Mouse (Mus musculus) neural tube, embryonic 14.5 days (tissue): ENCODE data around the gene Gm10961. TPM values are rescaled to one million over a fixed set of nuclear protein-coding genes. Genes with fewer than 3 reads are reported as not detected.

Experiments
- ATAC-seq: fragments of 200-750 bp; cut with Nextera tagmentation; 2 replicates; pipeline ENCODE4 v1.8.0; 2017; ENCODE audit warnings: low read depth, mild to moderate bottlenecking, moderate TSS enrichment, moderate library complexity
- H3K27ac ChIP-seq: fragments of 300-500 bp; sonication (generic); 2 replicates; pipeline ENCODE4 v1.5.1; 2014; ENCODE audit warnings: low read depth, mild to moderate bottlenecking, control low read depth, low read length, moderate library complexity, mixed read lengths
- H3K27me3 ChIP-seq: fragments of 300-500 bp; sonication (generic); 2 replicates; pipeline ENCODE4 v1.6.1; 2014; ENCODE audit warnings: low read length; ENCODE audit not compliant: control insufficient read depth, insufficient read depth
- H3K36me3 ChIP-seq: fragments of 300-500 bp; sonication (generic); 2 replicates; pipeline ENCODE4 v1.6.1; 2014; ENCODE audit warnings: low read length, mixed read lengths; ENCODE audit not compliant: control insufficient read depth, insufficient read depth
- H3K4me1 ChIP-seq: fragments of 300-500 bp; sonication (generic); 2 replicates; pipeline ENCODE4 v1.6.1; 2014; ENCODE audit warnings: low read length; ENCODE audit not compliant: control insufficient read depth, insufficient read depth
- H3K4me2 ChIP-seq: fragments of 300-500 bp; sonication (generic); 2 replicates; pipeline ENCODE4 v1.6.1; 2014; ENCODE audit warnings: mild to moderate bottlenecking, low read depth, low read length, control low read depth
- H3K4me3 ChIP-seq: fragments of 300-500 bp; sonication (generic); 2 replicates; pipeline ENCODE4 v1.5.1; 2014; ENCODE audit warnings: low read depth, low read length, control low read depth, mixed read lengths
- H3K9ac ChIP-seq: fragments of 300-500 bp; sonication (generic); replicated peaks from 2 replicates; pipeline ENCODE4 v1.6.1; 2014; ENCODE audit warnings: low read depth, mild to moderate bottlenecking, control low read depth, low read length, mixed read lengths
- H3K9me3 ChIP-seq: fragments of 300-500 bp; sonication (generic); 2 replicates; pipeline ENCODE4 v1.6.1; 2016; ENCODE audit warnings: low read length; ENCODE audit not compliant: control insufficient read depth
- WGBS: fragments of 180-500 bp; shearing (Covaris S2); extraction: QIAGEN DNeasy Blood & Tissue Kit; methylation state at CpG from one replicate; pipeline ENCODE4 v1.1.7; 2014; 5-methylcytosine and 5-hydroxymethylcytosine counted together
- polyA plus RNA-seq: library from polyadenylated mRNA; unstranded; fragments of >200 nt; fragmentation: Nextera tagmentation; extraction: Ambion mirVana; gene quantifications from 2 replicates; pipeline ENCODE4 v1.2.1, GENCODE M21; 2014

Gm10961 gene
- polyA plus RNA-seq, 1 experiment from 2014 or later: not detected

GRCm38 (mm10) chr3:107595264-107595937, 35.7 kb upstream of the Gm10961 start:
- Histone ChIP-seq H3K9ac (no peak overlapping the region), H3K9me3 (no peaks in the 10 kb centered on the region), H3K4me2 (peak overlapping the region; percentile 46), H3K27me3 (peaks cover 34% of the 10 kb centered on the region), H3K4me1 (peaks cover 7% of the 10 kb centered on the region), H3K36me3 (no peaks in the 10 kb centered on the region), H3K4me3 (peak overlapping the region; percentile 17; the same call in 1 of the 2 replicates), H3K27ac (no peak overlapping the region)
- no peak; the same call in 1 of the 2 replicates for ATAC-seq
- under 1% methylated on average over 46 of the region's 50 CpGs for WGBS

DNA sequence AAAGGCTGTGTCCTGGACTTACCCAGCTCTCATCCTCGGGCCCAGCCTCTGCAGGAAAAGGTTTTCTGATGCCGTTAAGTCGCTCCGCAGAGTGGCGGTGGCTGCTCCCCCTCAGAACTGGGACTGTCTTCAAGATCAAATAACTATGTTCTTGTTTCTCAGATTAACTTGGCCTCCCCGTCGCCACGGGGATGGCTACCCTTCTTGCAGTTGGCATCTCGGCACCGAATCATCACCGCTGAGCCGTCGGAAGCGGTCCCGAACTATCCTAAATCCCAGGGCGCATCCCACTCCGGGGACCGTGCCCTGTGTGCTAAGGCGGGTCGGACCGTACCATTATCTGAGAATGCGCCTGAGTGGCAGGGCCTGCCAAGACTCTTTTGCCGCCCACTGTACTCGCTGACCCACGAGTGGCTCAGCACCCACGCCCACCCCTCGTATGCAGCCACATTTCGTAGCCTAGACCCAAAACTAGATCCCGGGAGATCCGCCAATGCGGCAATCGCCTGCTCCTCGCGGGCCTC, 35.1 kb upstream of the Gm10961 start:
- Histone ChIP-seq H3K4me3 (no peak overlapping the region), H3K9ac (no peak overlapping the region), H3K9me3 (no peaks in the 10 kb centered on the region), H3K27me3 (peaks cover 34% of the 10 kb centered on the region), H3K36me3 (no peaks in the 10 kb centered on the region), H3K4me1 (peaks cover 7% of the 10 kb centered on the region), H3K4me2 (no peak overlapping the region), H3K27ac (no peak overlapping the region)
- under 1% methylated on average over 34 of the region's 34 CpGs for WGBS
- ATAC-seq: no peak

GRCm38 (mm10) chr3:107596559-107596958, 34.6 kb upstream of the Gm10961 start:
- Histone ChIP-seq H3K4me3 (no peak overlapping the region), H3K4me2 (no peak overlapping the region)
- under 1% methylated on average over 26 of the region's 26 CpGs for WGBS

GRCm38 (mm10) chr3:107597134-107597533, 34.0 kb upstream of the Gm10961 start:
- no peak overlapping the region for H3K27ac ChIP-seq
- no peak overlapping the region for H3K4me3 ChIP-seq
- H3K4me1 ChIP-seq: peaks cover 7% of the 10 kb centered on the region
- H3K9ac ChIP-seq: no peak overlapping the region
- no peak overlapping the region for H3K4me2 ChIP-seq
- no peaks in the 10 kb centered on the region for H3K36me3 ChIP-seq
- no peaks in the 10 kb centered on the region for H3K9me3 ChIP-seq
- WGBS: under 1% methylated on average over 24 of the region's 24 CpGs
- peaks cover 34% of the 10 kb centered on the region for H3K27me3 ChIP-seq
- no peak for ATAC-seq

More at GRCm38 (mm10) chr3:107596559-107596958, 34.6 kb upstream of the Gm10961 start:
- no peak for ATAC-seq
- H3K27ac ChIP-seq: no peak overlapping the region
- H3K27me3 ChIP-seq: peaks cover 34% of the 10 kb centered on the region
- H3K9ac ChIP-seq: no peak overlapping the region
- H3K36me3 ChIP-seq: no peaks in the 10 kb centered on the region
- no peaks in the 10 kb centered on the region for H3K9me3 ChIP-seq
- peaks cover 7% of the 10 kb centered on the region for H3K4me1 ChIP-seq

DNA sequence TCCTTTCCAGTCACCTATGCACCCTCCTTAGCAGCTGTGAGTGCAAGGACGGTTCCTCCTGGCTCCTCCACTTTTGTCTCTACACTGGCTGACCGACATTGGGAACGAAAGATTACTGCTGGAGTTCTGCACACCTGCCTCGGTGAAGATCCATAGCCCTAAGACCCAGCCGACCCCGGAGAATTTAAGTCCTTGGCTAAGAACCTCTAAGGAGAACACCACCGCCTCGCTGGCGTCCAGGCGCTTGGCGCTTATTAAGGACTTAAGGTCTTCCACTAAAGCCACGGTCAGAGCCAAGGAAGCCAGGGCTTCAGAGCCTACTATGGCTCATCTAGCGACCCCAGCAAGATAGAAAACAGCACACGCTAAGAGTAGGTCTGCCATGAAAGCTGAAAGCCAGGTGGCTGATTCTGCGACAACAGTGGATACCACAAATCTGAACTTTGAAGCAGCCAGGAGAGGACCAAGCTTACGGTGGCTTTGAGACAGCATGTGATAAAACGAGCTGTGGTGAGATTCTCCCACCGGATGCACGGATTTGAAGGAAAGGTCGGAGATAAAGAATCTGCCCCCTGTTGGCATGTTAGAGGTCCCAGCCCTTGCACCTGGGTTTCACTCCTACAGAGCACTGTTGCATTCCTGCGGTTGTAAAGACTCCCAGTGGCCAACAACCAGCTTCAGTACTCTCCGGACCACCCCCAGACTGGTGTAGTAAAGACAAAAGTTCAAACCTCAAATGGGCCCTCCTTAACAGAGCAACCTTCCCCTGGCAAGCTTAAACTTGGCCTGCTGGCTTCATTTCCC, 33.3 kb upstream of the Gm10961 start:
- Histone ChIP-seq H3K27ac (no peak overlapping the region), H3K9ac (no peak overlapping the region), H3K4me2 (no peak overlapping the region), H3K9me3 (no peaks in the 10 kb centered on the region), H3K4me3 (no peak overlapping the region), H3K4me1 (peaks cover 7% of the 10 kb centered on the region), H3K36me3 (no peaks in the 10 kb centered on the region), H3K27me3 (peaks cover 33% of the 10 kb centered on the region)
- no peak for ATAC-seq
- WGBS: 3% methylated on average over 22 of the region's 22 CpGs

- Histone ChIP-seq H3K9ac (no peak overlapping the region), H3K4me1 (peaks cover 3% of the 10 kb centered on the region), H3K36me3 (no peaks in the 10 kb centered on the region), H3K4me2 (no peak overlapping the region), H3K9me3 (no peaks in the 10 kb centered on the region), H3K27me3 (peaks cover 18% of the 10 kb centered on the region), H3K4me3 (no peak overlapping the region), H3K27ac (no peak overlapping the region)
- WGBS: 55% methylated on average over 5 of the region's 6 CpGs
- ATAC-seq: no peak
Measured at GRCm38 (mm10) chr3:107600127-107600526, 31.0 kb upstream of the Gm10961 start.

DNA sequence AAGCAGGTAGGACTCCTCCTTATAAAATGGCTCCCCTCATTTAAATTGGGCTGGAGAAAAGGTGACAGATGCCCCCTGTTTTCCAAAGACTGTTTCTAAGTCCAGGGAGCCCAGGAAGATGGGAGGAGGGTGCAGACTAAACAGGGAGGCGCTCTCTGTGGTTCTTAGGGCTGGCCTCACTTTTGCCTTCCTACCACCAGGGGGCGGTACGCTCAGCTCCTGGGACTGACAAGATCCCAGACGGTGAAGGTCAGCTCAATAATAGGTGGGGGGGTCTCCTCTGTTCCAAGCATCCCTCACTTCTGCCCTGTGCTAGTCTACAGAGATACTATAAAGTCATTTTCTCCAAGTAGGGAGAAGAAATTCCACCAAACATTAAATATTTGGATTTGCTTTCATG, 25.8 kb upstream of the Gm10961 start:
- WGBS: 9% methylated on average over 4 of the region's 4 CpGs
- H3K27ac ChIP-seq: no peak overlapping the region
- no peaks in the 10 kb centered on the region for H3K36me3 ChIP-seq
- H3K4me1 ChIP-seq: no peaks in the 10 kb centered on the region
- no peaks in the 10 kb centered on the region for H3K27me3 ChIP-seq
- no peak overlapping the region for H3K4me2 ChIP-seq
- peak; percentile 47 for ATAC-seq
- H3K4me3 ChIP-seq: no peak overlapping the region
- no peaks in the 10 kb centered on the region for H3K9me3 ChIP-seq
- no peak overlapping the region for H3K9ac ChIP-seq

DNA sequence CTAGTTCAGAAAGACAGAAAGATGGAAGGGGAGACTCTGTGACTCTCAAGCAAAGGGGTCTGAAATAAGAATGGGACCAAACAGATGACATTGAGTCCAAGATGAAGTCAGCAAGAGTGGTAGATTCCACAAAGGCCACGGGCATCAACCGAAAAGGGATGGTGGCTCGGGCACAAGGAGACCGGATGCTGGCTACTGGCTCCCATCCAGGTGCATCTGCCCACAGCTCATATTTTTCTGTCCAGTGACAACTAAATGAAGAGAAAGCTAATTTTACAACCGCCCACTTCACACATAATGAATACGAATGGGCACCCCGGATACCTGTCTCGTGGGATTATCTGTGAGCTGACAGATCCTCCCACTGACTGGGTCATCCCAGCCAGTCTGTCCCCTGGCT, 23.9 kb upstream of the Gm10961 start:
- Histone ChIP-seq H3K9ac (no peak overlapping the region), H3K4me1 (no peaks in the 10 kb centered on the region), H3K27ac (no peak overlapping the region), H3K4me3 (no peak overlapping the region), H3K36me3 (peaks cover 12% of the 10 kb centered on the region), H3K4me2 (no peak overlapping the region), H3K9me3 (no peaks in the 10 kb centered on the region), H3K27me3 (no peaks in the 10 kb centered on the region)
- ATAC-seq: no peak
- WGBS: 61% methylated on average over 8 of the region's 8 CpGs

GRCm38 (mm10) chr3:107608808-107609207, 22.3 kb upstream of the Gm10961 start:
- H3K27ac ChIP-seq: no peak overlapping the region
- H3K9ac ChIP-seq: no peak overlapping the region
- no peaks in the 10 kb centered on the region for H3K27me3 ChIP-seq
- WGBS: 77% methylated on average over 4 of the region's 4 CpGs
- H3K36me3 ChIP-seq: peaks cover 27% of the 10 kb centered on the region
- H3K9me3 ChIP-seq: no peaks in the 10 kb centered on the region
- no peaks in the 10 kb centered on the region for H3K4me1 ChIP-seq
- H3K4me2 ChIP-seq: no peak overlapping the region
- no peak for ATAC-seq
- H3K4me3 ChIP-seq: no peak overlapping the region
